Comparison of ENCODE assay signal across 14 mouse cellular contexts in genomic region chr6:40145601-40146000, GRCm38 (mm10).
"Had no signal": no experiment of that assay in that cellular context is flagged by ENCODE, and none has a peak within 500 bp of the region (broad histone marks: within the 10 kb centered on the region; RNA-seq: fewer than 3 reads in every experiment).

No protein-coding gene starts in this region.

- DNase-seq: lung, adult 18-20 months; lung, embryonic 14.5 days; lung, postnatal 10 days; lung, postnatal 4 days; midbrain, embryonic 14.5 days; retina, postnatal 1 day; right cerebral cortex, adult 18-20 months; right cerebral cortex, postnatal 25 days; right cerebral cortex, postnatal 4 days; spleen, adult 18-20 months; thymus, adult 18-20 months; thymus, postnatal 14 days; thymus, postnatal 36 days had no signal

- ATAC-seq: midbrain, embryonic 16.5 days had no signal
